Mouse (Mus musculus) kidney, postnatal 10 days (tissue): ENCODE data around the gene Cdk13.

ENCODE experiments used
- DNase-seq: peaks from one replicate; pipeline ENCODE4 v3.0.0; 2021; ENCODE audit warnings: mixed read lengths

The Cdk13 gene

DNA sequence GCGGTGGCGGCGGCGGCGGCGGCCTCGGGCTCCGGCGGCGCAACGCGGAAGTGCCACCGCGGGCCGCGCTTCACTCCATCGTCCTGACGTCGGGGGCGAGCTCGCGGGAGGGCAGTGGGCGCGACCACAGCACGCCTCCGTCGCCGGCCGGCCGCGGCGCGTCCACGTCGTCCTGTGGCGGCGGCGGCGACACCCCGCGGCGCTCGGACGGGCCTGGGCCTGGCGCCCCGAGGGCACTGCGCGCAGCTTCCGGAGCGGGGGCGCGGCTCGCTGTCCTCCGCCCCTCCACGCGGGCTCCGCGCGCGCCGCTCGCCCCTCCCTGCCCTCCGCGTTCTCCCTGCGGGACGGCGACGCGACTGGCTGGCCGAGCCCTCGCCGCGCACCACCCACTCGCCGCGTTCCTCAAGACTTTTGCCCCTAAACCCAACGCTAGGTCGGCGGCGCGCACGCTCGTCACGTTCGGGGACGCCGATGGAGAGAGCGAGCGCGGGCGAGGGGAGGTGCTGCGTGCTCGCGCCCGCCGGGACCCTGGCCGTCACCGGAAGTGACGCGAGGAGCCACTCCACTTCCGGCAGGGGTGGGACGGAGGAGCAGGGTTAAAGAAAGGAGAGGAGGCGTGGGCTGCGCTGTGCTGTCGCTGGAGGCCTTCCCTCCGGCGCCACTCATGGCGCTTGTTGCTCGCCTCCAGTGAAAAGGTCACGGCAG is at the start of gene Cdk13:
Gene Cdk13, minus strand, starts transcription at position 189 of the 705 bp plus-strand sequence.
- peak; percentile 100 for DNase-seq

DNA sequence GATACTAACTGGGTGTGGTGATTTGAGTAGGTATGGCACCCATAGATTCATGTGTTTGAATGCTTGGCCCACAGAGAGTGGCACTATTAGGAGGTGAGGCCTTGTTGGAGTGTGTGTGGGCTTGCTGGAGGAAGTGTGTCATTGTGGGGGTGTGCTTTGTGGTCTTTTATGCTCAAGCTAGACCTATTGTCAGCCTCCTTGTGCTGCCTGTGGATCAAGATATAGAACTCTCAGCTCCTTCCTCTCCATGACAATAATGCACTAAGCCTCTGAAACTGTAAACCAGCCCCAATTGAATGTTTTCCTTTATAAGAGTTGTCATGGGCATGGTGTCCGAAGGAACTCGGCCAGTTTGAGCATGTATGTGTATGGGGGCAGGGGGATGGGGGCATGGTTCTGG is 38.4 kb upstream of the Cdk13 start:
- no peak for DNase-seq

DNA sequence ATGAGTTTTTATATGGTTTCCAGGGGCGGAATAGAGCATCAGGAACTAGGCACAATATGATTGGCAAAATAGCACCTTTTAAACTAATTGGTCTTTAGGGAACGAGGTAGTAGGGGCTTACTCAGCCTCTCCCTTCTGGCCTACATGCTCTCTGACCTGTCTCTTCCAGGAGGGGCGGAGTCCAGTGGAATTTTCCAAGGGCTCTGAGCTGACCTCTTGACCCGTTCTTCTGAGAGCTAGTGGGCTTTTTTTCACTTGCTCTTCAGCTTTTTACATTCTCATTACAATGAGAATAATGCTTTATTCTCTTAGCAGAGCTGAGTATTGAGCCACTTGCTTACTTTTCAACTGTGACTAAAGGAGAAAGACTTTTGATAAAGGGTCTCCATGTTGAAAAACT is 37.9 kb upstream of the Cdk13 start:
- no peak for DNase-seq

DNA sequence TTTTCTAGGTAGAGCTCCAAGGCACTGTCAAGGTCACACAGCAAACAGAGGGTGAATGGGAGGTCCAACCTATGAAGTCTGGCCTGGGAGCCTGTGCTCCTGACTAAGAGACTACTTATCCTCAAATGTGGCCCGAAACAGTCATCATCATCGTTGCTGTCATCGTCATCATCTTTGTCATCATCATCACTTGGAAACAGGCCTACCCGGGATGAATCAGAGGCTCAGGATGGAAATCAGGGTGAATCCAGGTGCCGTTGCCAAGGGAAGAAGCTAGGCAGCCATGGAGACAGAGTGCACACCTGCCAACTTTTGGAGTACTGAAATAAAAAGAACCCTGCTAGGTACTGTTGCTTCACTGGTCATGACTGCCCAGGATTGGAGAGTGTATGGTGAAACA is 34.2 kb upstream of the Cdk13 start:
- DNase-seq, result no peak

DNA sequence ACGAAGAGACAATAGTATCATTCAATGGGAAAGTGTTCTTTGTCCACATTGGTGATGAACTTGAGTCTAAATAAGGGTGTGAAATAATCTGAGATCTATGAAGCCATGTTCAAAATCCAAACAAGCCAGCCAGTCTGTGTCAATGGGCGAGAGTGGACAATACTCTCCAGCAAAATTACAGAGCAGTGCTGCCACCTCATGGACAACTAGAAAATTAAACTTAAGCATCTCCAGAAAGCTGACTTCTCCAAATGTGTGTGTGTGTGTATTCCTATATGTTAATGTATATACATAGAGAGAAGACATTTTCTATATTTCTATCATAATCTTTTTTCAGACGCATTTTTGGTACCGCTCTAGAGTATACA is 33.6 kb upstream of the Cdk13 start:
- DNase-seq, result peak; percentile 79

DNA sequence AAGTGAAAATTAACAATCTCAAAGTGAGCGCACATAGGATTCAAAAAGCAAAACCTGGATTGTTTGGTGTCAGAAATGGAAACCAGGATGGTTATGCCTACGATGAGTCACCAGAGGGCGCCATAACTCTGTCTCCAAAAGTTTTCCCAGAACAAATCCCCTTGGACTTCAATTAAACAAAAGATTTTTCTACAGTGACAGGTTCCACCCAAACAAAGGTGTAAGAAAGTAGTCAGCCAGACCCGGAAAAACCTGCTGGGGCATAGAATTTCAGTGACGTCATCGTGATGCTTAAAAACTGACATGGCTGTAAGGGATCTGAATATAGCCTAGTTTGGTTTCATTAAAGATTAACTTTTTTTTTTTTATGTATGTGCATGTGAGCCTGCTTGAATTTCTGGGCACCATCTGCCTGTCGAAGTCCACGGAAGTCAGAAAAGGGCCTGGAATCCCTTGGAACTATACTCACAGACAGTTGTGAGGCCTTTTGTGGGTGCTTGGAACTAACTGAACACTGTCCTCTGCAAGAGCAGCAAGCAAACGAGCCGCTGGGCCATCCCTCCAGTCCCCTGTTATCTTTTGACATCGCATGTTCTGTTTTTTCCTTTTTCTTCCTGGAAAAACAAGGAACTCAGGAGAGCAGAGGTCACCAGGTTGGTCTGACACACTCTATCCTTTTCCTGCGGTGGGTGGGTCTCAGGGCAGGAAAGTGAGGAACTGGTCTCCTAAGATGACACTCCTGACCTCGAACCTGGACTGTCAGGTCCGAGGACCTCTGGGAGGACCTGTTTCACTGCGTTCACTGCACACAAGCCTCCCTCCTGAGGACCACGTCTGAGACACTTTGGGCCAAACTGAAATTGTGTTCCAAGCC is 33.0 kb upstream of the Cdk13 start:
- DNase-seq, result peak; percentile 64

DNA sequence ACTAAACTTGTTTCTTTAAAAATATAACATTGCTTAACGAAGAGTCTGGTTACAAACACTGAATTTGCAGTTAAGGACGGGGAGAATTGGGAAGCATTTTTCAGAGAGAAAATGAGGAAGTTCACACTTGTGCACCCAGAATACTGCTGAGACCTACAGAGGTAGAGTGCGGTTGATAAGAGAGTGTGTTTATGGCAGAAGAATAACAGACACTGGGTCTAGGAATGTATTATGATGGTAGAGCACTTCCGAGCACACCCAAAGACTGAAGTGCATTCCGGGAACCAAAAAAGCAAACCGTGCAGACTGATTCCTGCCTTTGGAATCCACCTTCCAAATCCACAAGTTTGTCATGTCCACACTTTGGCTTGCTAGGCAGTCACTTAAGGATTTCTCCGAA is 31.9 kb upstream of the Cdk13 start:
- no peak for DNase-seq

DNA sequence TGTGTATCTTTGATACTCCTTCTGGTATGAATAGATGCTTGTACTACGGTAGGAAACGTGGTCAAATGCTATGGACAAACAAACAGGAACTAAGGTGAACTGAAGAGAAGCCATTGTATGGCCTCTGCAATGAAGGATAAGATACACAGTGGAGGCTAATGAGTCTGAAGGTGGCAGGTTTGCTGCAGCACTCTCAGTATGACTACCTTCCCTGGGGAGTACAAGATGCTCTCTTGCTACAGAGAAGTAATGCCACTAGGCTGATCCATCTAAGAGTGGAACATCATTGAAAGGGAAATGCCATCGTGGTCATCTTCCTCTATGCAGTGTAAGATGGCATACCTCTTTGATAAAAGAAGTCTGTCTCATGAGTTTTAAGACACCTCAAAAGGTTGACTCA is 28.0 kb upstream of the Cdk13 start:
- no peak for DNase-seq

DNA sequence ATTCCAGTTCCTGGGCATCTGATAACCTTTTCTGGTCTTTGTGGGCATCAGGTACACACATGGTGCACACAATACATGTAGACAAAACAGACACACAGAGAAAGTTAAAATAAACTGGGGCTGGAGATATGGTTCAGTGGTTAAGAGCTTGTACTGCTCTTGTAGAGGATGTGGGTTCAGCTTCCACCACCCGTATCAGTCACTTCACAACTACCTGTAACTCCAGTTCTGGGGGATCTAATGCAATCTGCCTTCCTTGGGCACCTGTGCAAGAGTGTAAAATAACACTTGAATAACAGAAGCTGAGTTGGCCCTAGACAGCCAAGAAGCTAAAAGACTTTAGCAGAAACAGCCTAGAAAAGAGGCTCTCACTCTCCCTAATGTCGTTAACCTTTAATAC is 12.3 kb upstream of the Cdk13 start:
- DNase-seq, result no peak

DNA sequence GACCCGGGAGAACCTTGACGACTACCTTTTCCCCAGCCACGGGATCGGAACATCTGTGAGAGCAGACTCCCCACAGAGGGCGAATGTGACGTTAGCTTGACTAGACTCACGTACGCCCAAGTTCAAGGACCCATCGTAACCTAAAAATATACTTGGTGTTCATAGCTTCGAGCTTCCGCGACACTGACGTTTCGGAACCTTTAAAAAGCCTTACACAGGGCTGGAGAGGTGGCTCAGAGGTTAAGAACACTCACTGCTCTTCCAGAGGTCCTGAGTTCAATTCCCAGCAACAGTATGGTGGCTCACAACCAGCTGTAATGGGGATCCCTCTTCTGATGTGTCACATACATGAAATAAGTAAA is 698 bp upstream of the Cdk13 start:
- no peak for DNase-seq

DNA sequence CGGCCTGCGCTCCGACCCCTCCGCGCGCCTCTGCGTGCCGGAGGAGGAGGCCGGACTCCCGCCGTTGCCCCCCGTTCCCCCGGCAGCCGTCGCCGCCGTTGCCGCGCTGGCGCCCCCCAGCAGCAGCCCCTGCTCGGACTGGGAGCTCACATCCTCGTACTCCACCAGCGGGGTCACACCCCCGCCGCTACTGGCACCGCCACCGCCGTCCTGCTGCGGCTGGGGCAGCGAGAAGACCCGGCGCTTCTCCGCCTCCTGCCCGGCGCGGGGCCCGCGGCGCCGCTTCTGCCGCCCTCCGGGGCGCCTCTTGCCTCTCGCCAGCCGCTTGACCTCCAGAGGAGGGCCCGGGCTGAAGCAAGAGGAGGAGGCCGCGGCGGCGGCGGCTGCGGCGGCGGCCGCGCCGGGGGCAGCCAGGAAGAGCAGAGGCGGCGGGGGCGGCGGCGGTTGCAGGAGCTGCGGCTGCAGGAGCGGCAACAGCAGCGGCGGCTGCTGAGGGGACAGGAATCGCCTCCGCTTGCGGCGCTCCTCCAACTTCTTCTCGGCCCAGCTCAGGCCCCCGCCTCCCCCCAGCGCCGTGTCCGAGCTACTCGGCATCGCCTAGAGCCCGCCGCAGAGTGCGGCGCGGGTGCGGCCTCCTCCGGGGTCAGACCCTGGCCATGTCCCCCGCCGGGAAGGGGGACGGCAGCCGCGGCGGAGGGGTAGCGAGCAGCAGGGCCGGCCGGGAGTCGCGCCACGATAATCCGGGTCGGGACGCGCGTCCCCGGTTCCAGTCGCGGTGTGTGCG is 647 bp downstream of the Cdk13 start:
- peak; percentile 68 for DNase-seq

DNA sequence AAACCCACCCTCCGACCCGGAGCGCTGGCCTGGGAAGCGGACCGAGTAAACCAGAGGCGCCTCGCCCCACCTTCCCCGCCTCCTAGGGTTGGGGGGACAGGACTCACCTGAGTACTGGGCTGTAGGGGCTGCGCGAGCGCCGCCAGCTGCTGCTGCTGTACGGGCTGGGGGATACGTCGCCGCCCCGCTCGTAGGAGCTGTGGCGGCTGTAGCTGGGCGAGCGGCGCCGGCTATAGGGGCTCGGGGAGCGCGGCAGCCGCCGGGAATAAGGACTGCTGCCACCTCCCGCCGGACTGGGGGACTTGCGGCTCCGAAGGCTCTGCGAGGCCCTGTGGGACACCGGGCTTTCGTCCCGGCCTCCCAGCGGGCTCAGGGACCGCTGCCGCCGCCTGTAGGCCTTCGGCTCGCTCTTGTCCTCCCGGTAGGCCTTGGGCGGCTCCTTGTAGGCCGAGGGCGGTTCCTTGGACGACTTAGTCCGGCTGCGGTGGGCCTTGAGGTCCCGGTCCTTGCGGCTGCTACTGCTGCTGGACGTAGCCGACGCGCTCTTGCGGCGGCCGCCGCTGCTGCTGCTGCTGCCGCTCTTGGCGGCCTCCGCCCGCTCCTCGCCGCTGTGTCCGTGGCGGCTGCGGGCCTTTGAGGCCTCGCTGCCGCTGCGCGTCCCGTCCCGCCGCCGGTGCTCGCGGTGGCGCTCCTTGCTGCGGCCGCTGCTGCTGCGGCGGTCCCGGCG is 1.4 kb downstream of the Cdk13 start:
- peak; percentile 86 for DNase-seq

DNA sequence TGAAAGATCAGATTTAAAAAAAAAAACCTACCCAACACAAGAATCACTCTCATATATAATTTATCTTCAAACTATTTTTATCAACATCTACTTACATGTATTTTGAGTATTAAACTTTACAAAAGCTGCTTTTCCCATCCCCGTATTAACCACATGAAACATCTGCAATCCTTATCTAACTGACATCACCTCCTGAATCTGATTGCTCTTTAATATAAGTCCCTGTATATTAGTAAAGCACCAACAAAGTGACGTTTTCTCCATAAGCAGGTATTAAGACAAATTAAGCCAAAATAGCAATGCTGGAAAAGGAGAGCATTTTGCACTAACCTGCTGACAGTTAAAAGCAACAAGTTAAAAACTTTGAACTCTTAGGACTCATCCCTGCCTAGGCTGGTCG is 2.0 kb downstream of the Cdk13 start:
- no peak for DNase-seq

DNA sequence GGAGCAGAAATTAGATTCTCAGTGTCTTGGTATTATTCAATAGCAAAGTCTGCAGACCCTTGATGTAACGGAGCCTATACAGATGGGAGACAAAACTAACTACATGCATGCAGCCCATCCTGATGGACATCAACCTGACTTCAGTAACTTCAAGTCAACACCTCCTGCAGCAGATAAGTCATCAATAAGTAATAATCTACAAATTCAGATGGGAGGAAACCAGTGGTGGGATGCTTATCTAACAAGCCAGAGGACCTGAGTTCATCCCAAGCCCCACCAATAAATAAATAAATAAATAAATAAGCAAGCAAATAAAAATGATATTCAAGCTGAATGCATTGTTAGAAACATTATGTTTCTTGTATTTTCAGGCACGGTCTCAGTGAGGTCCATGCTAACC is 5.2 kb downstream of the Cdk13 start:
- no peak for DNase-seq

DNA sequence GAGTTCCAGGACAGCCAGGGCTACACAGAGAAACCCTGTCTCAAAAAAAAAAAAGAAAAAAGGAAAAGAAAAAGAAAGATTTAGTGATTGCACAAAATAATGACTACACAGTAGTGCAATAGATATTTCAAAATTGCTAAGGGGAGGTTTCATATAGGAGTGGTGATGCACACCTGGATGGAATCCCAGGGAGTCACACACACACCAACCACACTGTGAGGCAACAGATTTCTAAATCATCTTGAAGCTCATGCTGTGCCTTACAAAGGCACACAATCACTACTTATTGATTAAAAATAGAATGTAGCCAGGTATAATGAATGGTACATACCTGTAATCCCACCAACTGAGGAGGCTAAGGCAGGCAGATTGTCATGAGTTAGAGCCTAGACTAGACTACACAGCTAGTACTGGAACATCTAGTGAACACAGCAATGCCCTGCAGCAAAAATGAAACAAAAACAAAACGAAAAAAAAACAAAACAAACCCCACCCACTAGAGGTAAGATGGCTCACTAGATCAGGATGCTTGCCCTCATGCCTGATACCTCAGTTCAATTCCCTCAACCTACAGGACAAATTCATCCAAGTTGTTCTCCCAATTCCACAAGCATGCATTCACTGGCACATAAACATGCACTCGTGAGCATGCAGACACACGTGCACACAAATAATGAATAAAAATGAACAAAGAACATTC is 9.0 kb downstream of the Cdk13 start:
- DNase-seq, result no peak

DNA sequence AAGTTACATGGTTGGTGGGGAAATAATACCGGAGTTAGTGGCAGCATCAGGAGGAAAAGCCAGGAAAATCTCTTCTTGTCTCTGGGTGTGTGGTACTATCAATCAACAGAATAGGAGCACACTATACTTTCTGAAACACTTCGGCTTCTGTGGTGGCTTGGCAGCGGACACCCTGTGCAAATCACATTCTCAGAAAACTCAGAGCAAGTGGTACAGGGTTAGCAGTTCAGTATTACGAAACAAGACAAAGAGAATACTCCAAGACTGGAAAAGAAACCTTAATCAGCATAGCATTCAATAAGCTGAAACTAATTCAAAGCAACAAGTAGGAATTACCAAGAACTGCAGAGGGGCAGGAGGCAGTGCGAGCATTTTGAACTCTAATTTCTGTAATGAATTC is 21.3 kb downstream of the Cdk13 start:
- DNase-seq, result no peak

DNA sequence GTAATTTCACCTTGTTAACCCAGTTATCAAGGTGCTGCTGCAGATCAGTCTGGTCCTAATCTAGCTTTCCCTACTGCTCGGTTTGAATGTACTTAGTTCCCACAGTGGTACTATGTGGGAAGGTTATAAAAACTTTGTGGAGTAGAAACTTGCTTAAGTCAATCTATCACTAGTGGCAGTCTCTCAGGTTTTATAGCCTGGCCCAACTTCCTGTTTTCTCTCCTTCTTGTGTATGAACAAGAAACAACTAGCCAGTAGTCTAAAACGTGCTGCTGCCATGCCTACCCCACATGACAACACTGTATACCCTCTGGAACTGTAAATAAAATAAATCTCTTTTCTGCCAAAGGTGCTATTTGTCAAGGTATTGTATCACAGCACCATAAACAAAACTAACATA is 25.0 kb downstream of the Cdk13 start:
- DNase-seq, result no peak

DNA sequence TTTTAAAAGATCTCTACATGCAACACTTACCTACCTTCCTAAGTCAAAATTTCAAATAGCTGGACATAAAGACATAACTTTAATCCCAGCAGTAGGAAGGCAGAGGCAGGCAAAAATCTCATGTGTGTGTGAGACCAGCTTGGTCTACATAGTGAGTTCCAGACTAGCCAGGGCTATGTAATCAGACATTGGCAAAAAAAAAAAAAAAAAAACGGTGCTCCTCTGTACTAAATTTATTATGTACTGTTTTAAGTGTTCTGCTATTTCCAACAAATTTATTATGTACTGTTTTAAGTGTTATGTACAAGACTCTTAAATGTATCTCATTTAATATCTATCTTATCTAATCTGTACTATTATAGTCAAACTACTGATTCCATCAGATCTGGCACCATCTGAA is 28.6 kb downstream of the Cdk13 start:
- no peak for DNase-seq

DNA sequence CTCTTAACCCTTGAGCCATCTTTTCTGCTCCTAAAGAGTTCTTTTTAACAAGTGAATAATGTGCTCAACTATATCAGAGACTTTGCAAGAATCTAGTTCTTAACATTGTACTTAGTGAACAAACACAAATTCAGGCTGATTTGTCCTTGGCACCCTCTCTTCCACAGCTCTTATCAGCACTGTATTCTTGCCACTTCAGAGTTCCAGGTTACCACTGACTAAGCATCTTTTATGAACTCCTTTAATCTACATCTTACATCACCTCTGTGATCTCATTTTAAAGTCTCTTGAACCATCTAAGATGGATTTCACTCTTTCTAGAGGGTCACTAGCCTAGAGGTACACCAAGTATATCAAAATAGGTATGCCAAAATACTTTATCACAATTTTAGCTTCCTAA is 29.5 kb downstream of the Cdk13 start:
- no peak for DNase-seq

DNA sequence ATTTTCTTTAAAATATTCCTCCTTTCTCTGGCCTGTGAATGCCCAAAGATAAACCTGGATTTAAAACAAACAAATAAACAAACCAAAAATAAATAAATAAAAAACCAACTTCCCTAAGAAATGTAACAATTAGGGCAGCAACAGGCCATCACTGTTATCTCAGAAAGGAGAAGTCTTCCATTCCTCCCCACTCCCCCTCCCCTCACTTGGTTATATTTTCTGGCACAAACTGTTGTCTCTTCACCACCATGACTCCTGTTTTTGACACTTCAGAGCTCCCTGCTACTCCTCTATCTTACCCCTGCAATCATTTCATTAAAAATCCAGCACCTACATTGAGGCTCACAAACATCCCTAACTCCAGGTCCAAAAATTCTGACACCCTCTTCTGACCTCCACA is 31.8 kb downstream of the Cdk13 start:
- no peak for DNase-seq

DNA sequence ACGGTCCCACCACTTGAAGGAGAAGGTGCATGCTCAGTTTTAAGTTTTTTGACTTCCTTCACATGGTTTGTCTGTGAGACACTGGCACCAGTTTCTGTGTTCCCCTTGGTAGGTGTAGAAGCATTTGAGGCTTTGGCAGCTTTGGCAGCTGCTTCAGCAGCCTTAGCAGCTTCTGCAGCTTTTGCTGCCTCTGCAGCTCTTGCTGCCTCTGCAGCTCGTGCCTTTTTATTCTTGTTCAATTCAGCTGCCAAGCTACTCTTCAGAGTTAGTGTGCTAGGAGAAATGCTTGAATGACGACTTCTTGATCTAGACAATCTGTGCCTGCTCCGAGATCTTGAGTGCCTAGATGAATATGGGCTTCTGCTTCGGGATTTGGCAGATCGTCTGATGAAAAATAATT is 32.3 kb downstream of the Cdk13 start:
- no peak for DNase-seq

DNA sequence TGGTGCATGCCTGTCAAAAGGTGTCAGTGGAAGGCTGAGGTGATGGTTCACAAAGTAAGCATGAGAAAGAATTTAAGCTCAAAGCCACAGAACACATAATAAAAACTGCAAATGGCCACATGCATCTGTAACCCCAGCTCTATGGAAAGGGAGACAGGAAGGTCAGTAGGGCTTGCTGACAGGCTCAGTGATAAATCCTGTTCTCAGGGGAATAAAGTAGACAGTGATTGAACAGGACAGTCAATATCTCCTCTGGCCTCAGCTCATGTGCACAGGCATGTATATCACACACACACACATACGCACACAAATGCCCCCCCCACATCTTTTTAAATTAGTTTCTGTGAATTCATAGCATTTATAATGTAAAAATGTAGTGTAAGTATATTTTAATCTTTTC is 42.5 kb downstream of the Cdk13 start:
- DNase-seq, result no peak

DNA sequence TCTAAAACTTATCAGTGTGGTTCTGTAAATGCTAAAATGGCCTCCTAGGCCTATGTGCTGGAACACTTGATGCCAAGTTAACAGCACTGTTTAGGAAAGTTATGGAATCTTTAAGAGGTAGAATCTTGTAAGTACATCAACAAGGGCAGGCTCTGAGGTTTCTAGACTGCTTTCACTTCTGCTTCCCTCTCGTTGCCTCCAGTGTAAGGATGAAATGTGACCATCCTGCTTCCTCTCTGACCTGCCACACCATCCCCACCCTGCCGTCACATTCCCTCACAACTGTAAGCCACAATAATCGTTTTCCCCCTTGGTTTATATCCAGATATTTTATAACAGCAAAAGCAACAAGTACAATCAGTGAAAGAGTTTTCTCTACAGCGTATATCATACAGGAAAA is 49.9 kb downstream of the Cdk13 start:
- DNase-seq, result no peak
